Mouse (Mus musculus) large intestine, adult 2 months (tissue): ENCODE measurements at regions not wholly inside any gene's neighbourhood (a gene's known extent, or its start where the extent isn't known, plus 50 kb on each side); places are given as distances from the start of the nearest gene placed in this dataset.

Source experiments
- DNase-seq: peaks from one replicate; pipeline ENCODE4 v3.0.0-alpha.2; 2012; ENCODE audit warnings: low read depth, low spot score
- WGBS: fragments of 180-500 bp; shearing (Covaris S2); methylation state at CpG from one replicate; pipeline ENCODE4 v1.1.7; 2018; 5-methylcytosine and 5-hydroxymethylcytosine counted together

DNA sequence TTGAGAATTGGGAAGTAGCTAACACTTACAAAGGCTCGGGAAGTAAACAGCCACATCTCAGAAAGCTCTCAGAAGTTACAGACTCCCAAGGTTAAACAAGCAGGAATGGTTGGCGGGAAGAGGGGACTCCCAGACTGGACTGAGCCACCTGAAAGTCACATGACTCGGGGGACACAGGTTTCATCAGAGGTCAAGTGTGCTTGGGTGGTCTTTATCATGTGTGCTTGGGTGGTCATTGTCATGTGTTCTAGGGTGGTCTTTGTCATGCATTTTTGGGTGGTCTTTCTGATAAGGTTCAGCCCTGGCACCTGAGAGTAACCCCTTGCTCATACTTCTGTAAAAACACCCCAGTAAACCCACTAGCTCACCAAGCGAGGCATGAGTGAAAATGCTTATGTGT lies 218.1 kb downstream of the Dhx35 start:
- 73% methylated on average over 4 of the region's 4 CpGs for WGBS
- no peak for DNase-seq

DNA sequence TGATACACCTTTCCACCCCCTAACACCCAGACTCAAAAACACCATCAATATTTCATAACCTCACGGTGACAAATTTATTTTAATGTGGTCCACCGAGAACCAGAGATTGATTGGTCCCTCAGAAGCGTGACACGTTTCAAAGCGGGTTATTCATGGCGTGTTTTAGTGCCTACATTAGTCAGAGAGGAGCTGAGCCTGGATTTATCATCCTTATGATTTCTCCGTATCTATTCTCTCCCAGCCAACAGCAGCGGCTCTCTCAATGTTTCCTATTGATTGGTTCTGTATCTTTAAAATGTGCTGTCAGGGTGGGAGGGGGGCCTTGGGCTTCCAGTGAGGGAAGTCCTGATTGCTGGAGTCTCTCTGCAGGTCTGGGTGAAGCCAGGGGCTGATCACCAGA lies 219.9 kb downstream of the Dhx35 start:
- DNase-seq: no peak
- 80% methylated on average over 8 of the region's 8 CpGs for WGBS

DNA sequence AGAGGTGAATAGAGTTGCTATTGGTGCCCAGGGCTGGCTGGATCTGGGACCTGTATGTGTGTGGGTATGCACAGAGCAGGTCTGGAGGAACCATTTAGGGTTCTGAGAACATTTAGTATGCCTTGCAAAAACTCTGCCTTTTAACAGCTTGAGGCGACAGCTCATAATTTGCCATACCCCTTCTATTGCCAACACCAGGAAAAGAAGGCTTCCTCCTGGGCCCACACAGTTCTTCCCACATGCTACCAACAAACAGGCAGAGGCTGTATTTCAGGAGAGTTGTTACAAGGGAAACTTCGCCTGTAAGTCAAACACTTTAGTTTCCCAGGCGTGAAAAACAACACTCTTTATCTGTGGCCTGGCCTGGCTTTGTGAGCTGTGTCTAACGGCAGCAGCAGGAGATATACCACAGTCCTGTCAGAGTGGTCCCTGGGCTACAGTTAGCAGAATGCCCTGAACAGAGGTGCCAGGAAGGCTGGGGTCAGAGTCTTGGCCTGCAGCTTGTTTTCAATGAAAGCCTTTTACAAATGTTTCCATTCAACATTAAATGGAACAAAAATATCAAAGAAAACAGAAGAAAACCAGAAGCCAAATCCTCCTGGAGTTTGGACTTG lies 225.4 kb downstream of the Dhx35 start:
- WGBS: 57% methylated on average over 4 of the region's 4 CpGs
- no peak for DNase-seq

DNA sequence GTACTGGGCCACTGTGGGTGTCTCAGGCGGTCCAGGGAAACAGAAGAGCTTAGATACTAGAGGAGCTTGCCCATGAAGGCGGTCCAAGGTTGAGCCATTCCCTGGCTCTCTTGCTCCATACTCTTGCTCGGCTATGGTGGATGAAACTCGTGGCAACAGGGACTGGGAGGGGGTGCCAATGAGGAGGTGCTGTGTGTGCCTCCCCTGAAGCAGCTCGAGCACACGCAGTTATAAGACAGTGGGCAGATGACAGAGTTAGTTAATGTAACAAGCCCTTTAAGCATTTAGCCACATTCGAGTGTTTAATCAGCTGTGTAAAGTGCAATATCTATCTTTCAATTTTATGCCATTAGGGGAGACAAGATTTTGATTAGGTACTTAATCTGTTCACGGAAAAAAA lies 237.5 kb downstream of the Dhx35 start:
- 70% methylated on average over 8 of the region's 8 CpGs for WGBS
- no peak for DNase-seq

DNA sequence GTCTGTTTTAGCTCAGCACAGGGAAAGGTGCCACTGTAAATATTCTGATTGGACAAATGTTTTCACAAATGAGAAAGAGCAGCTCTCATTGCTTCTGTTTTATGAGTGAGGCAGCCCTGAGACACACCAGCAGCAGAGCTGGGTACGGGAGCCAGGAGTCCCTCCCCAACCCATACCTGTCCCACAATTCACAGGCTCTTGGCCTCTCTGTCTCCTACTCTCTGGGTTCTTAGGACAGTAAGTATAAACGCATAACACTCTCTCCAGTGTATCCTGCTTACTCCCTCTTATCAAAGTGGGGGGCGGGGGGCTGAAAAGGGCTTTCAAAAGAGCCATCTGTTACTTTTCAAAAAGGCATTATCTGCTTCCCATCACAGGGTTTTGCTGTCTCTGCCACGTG lies 245.3 kb downstream of the Dhx35 start:
- 52% methylated on average over 4 of the region's 4 CpGs for WGBS
- DNase-seq: no peak

DNA sequence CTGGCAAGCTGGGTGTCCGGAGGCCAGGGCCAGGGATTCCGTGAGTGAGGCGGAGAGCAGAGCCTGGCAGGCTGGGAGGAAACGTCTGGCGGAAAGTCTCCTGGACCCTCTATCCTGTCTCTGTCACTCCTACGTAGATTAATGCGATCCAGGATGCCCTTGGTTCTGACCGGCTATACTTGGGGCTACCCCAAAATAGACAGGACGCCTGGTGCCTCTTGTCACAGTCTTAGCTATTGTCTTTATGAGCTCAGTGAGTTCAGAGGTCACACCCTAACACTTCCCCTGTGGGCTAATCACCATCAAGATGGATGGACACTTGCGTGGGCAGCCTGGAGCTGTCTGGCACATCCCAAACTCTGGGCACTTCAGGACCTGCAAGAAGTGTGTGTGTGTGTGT lies 258.9 kb downstream of the Dhx35 start:
- WGBS: 61% methylated on average over 10 of the region's 10 CpGs
- no peak for DNase-seq

DNA sequence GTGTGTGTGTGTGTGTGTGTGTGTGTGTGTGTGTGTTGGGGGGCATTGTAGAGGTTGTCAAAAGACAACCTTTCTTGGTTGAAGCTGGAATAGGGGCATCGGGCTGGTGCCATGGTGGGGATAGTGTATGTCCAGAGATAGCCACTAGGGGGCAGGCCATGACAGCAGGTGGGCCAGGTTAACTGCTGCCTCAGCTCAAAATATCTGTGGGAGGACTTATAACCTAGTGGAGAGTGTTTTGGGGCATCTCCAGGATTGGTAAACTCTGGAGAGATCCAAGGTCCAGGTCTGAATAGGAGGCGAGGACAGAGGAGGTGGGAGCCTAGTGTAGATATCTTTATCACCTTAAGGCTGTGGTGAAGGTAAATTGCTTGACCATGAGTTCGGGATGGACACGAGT lies 259.3 kb downstream of the Dhx35 start:
- WGBS: 55% methylated on average over 4 of the region's 4 CpGs
- DNase-seq: no peak

DNA sequence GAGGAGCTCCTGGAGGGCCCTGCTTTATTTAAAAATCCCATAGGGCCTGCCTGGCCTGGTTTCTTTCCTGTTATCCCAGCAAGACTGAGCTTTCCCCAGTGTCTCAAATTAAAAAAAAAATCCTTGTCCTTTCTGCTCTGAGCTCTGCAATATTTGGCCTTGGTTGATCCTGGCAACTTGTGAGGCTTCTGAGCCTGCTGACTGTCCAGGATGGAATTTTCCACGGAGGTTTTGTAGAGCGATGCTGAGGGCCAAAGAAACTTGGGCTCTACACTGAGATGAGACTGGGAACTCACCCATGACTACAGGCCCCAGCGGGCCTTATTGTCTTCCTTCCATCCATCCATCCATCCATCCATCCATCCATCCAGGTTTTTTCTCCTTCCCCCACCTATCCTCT lies 259.8 kb downstream of the Dhx35 start:
- DNase-seq: no peak
- WGBS: 77% methylated on average over 3 of the region's 3 CpGs

DNA sequence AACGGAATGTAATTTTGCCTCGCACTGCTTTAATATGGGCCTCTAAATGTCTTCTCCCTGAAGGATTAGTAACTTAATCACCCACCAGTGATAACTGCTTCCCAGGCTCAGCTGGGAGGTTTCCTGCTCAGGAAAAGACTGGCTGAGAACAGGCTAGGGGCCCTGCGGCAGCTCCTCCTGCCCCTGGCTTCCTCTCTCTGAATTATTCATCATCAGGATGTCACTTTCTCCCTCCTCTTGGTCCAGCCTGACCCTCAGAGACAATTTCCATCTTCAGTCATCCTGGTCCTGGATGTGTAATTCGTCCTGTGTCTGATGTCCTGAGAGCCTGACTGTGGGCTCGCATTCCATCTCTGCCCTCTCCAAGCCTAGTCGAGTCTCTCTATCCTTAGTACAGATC lies 261.2 kb downstream of the Dhx35 start:
- 75% methylated on average over 6 of the region's 6 CpGs for WGBS
- no peak for DNase-seq

DNA sequence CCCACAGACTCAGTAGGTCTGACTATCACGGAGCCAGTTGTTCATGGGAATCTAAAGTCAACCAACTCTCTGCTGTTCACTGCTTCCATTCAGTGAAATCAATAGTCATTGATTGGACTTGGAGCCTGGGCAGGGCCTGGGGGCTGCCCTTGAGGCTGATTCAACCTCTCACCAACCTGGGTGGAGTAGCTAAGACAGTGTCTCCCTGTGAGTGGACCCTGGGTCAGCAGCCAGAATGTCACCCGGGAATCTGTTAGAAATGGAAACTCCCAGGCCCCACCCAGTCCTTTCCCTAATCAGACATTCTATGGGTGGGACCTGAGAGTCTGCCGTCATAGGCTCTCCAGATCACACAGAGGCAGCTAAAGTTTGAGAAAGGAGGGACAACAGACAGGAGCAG lies 262.4 kb downstream of the Dhx35 start:
- no peak for DNase-seq
- WGBS: 39% methylated on average over 3 of the region's 3 CpGs

DNA sequence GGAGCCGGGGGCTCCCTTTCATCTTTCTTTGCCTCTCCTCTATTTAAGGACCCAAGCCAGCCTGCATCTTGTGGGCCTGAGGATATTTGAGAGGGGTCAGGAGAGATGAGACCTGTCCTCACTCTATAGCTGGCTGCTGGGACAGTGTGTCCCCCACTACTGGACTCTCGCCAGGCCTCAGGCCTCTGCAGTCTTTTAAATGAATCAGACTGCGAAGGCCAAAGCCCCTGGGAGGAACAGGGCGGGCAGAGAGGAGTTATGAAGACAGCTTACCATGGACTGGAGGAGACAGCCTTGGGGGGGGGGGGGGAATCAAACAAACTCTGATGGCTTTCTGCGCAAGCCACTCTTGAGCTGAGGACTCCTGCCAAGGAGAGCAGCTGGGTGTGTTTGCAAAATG lies 262.9 kb downstream of the Dhx35 start:
- DNase-seq: no peak
- 63% methylated on average over 5 of the region's 5 CpGs for WGBS

DNA sequence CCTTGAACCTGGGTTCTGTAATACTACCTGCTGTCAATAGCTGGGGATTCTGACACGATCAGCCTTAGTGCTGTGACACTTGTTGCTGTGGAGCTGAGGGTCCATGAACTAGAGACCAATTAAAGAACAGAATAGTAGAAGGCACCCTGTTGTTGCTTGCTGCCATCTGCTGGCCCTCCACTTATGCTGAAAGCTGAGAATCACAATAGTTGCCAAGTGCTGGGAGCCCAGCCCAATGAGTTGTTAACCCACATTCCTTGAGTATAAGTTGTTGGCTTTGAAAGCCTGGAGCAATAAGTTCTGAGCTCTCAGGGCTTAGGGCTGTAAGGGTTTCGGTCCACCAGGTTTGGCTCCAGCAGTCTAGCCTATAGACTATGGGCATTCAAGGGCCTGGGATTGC lies 267.7 kb downstream of the Dhx35 start:
- DNase-seq: no peak
- 74% methylated on average over 2 of the region's 2 CpGs for whole genome bisulfite sequencing

DNA sequence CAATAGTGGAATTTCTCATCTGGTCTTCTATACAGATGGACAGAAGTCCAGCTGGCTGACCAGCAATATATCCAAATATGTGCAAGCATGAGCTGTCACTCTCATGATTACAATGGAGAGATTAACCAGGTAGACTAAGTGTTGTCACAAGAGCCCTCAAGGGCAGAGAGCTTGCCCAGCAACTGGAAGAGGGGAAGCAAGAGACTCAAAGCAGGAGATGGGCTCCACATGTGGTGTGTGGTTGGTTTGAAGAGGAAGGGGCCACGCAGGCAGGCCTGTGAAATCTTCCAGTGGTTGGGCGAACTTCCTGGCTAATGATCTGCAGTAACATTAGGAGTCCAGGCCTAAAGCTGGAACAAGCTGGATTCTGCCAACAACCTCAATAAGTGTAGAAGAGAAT lies 268.1 kb downstream of the Dhx35 start:
- no peak for DNase-seq
- WGBS: 78% methylated on average over 2 of the region's 2 CpGs

DNA sequence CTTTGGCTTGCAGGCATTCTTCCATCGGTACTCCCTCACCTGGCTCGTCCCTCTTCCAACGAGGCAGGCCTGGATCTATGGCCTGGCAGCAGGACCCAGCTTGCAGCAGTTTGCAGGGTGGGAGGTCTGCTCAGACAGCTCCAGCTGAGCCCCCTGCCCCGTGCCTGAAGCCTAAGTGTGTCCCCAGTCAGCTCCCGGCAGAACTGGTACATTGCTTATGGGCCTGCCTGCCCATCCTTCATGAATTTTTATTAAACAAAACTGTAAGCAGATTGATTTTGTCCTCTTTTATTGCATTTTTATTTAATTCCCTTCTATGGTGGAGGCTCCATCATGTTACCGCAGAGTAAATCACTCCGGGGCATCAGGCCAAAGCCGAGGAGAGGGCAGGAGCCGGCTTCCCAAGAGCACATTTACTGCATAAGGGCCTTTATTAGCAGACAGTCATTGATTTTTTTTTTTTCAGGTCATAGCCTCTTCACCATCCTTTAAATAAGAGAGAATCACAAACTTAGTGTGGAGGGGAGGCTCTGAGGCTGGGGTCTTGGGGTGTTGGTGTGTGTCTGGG lies 269.9 kb downstream of the Dhx35 start:
- WGBS: 67% methylated on average over 9 of the region's 9 CpGs
- DNase-seq: no peak

DNA sequence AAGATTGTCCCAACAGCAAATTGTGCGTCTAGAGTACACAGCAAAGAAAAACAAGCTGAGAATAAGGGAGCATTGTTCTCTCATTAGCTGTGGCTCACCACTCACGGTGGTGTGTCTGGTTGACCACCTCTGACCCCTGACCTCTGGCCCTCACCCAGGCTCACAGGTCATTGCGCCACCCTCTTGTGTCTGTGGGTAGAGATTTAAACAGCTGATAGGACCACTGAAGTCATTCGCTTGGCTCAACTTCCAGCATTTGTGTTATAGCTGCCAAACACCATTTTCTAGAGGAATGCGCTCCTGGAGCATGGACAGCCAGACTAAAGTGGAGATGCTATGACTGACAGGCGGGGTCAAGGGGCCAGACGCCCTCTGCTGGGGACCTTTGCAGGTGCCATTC lies 272.9 kb downstream of the Dhx35 start:
- 64% methylated on average over 7 of the region's 7 CpGs for WGBS
- DNase-seq: no peak

DNA sequence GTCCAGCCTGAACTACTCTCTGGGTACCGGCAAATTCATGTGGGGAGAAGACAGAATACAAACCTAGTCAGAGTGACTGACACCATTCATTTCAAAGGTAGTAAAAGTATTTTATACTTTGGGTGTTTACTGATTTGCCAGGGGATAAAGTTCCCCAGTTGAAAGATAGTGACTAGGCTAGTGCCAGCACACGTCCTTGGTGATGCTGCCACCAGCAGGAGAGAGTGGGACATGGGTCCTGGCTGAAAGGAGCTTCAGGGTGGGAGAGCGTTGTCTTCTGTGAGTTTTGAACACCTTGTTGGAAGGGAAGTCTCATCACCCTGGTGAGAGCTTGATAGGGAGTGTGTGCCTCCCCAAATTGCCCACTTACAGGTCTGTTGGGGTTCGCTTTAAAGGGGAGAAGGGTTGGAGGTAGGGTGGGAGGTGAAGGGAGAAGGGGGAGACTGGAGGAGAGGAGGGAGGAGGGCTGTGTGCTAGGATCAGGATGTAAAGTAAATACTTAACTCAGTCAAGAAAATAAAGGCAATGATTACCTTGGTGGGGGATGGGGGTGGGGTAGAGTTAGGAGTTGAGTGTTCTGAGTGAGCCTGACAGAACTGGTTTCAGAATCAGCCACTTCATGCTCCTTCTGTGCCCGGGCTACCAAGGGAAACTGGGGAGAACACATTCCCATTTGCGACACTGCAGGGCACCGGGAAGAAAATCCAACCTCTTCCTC lies 273.9 kb downstream of the Dhx35 start:
- no peak for DNase-seq
- 41% methylated on average over 7 of the region's 7 CpGs for WGBS

DNA sequence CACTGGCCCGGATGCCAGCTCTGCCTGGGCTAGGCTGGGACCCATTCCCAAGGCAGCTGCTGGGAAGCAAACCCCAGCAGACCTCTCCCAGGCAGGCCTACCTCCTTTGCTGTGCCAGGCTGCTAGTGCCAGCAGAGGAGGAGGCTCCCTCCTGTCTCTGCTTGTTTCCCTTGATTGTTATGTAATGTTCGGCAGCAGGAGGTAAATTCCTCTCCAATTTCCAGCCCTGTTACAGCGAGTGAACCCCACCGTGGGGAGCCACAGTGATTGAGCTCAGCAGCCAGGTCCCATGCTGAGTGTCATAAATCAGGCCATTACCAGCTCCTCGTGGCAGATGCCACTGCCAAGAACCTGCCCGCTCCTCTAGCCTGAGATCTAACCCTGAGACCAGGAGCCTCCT lies 274.6 kb downstream of the Dhx35 start:
- WGBS: 29% methylated on average over 6 of the region's 6 CpGs
- no peak for DNase-seq

DNA sequence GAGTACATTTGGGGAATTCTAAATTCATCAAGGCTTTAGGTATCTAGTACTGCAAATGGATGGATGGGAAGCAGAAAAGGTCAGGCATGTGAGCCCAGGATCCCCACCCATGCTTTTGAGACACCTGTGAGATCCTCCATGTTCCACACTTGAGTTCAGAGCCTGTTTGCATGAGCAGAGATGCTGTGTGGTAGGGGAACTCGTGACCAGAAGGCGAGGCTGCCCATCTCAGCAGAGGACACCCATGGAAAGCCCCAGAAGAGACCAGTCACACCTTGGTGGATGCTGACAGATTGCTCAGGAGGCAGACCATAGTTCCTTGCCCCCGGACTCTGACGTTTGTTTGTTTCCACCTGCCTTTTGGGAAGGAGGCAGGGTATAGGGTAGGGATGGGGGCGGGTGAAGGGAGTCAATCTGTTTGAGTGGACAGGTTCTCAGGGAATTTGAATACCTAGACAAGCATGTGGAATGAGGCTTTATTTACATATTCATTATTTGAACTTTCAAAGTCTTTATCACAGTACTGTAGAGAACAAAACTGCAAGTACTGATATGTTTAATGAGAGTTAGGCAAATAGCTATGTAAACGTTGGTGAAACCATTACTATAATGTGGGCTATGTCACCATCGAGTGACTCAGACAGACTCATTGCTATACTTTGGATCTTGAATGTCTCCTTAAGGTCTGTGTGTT lies 278.5 kb downstream of the Dhx35 start:
- DNase-seq: no peak
- 55% methylated on average over 7 of the region's 7 CpGs for WGBS

DNA sequence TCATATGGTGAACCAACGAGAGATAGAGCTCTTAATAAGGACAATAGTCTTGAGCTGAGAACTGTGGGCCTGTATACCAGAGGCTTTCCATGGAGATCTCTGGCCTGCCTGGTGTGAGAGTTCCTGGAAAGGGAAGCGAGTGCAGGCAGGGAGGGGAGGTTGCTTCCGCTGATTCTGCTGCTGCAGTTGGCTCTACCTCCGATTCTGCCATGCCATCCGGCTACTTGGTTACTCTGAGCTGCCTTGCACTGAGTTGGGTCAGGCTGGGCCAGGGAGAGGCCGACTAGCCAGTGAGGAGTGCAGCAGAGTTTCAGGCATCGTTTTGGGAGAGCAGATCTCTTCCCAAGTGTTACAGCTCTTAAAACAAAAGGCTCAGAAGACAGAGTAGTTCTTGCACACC lies 285.2 kb downstream of the Dhx35 start:
- 72% methylated on average over 7 of the region's 7 CpGs for WGBS

DNA sequence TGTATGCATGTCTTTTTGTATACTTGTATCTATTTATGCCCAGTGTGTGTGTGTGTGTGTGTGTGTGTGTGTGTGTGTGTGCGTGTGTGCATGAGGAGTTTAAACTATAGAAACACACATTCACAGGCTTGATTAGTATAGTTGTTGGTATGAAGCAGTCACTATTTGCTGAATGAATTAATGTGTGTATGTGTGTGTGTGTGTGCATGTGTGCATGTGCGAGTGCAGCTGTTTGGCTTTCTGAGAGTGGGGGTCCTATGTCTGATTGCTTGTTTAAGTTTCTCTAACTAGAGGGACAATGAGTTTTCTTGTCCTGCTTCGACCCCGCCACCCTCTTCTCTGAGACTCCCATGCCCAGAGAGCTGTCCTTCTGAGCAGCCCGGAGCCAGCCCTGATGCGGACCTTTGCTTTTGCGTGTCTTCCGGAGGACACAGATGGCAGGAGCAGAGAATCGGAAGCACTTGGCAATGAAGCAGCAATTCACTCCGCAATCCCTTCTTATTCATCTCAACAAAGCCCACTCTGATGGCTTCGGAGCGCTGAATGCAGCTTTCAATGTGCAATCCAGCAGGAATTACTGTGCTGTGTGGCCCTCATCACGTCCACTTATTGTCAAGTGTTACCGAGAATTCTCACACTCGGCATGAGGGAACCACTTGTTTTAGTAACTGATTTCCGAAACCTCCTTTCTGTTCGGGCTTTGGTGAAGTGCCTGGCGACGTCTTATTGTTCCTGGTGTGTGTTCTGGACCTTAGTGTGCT lies 286.4 kb downstream of the Dhx35 start:
- 77% methylated on average over 19 of the region's 19 CpGs for WGBS
- DNase-seq: no peak

More for the DNA sequence above, 285.2 kb downstream of the Dhx35 start:
- DNase-seq: no peak
